Comparison of ENCODE assay signal across 1 mouse cellular context in the genomic region with DNA sequence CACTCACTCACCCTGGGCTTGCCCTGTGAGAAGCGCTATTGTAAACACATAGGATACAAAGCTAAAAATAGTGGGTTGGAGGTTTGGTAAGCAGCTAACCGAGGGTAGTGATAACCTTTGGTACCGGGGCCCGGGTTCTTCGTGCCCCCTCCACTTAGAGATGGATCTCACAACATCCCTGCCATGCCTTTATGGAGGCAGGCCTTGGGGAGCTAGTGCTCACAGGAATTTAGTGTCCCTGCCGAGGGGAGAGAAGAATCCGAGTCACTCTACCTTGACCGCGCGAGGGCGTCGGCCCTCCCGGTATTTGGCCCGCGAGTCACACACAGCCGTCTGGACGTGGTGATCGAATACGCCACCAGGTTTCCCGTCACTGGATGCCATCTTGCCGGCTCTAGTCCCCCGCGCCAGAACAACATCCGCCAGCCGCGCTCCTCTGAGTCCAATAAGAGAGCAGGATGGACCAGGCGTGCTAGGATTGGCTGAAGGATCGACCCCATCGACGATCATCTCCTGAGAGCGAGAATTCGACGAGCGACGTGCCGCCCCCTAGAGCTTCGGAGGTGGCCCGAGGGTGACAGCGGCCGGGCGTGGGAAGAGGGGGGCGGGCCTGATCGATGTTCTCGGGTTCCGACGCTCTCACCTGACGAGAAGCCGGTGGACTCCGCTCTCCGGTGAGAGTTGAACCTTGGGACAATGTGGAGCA.
TF ChIP-seq lines count a peak whose summit lies in the region.

A gene (plus strand): TSS at position 374 of the 706 bp plus-strand sequence.

TF ChIP-seq in MEL, 35 proteins besides CTCF, POLR2A, EP300 and RAD21 (continued from another document):
- TF ChIP-seq UBTF (IDR thresholded peaks at IDR 0.05; ENCODE audit: borderline replicate concordance, insufficient read depth, low read depth, low read length) (no peak), USF2 (IDR thresholded peaks at IDR 0.05; ENCODE audit: borderline replicate concordance in 1 of 2, insufficient read depth in 1 of 2, low read depth in 1 of 2, low read length in 2 of 2) (no peak), ZKSCAN1 (IDR thresholded peaks at IDR 0.05; ENCODE audit: low read depth, low read length) (no peak), BHLHE40 (IDR thresholded peaks at IDR 0.05; ENCODE audit: borderline replicate concordance, low read depth, low read length) (no peak), CHD2 (IDR thresholded peaks at IDR 0.05; ENCODE audit: low read length) (peak; percentile 43; the same call in 1 of the 2 replicates), MAZ (IDR thresholded peaks at IDR 0.05; ENCODE audit: low read depth, low read length) (peak; percentile 86; the same call in 1 of the 2 replicates), MAFK (IDR thresholded peaks at IDR 0.05; ENCODE audit: borderline replicate concordance, low read depth, low read length) (no peak), GABPA (IDR thresholded peaks at IDR 0.05; ENCODE audit: low read depth, low read length) (no peak), MEF2A (IDR thresholded peaks at IDR 0.05; ENCODE audit: extremely low read depth, insufficient replicate concordance, low read depth, low read length, poor library complexity, severe bottlenecking) (0 out of 2 replicates have a peak, but pooled peaks have one; percentile 11), MYC (IDR thresholded peaks at IDR 0.05; ENCODE audit: low read depth, low read length) (0 out of 2 replicates have a peak, but pooled peaks have one; percentile 45), NRF1 (IDR thresholded peaks at IDR 0.05; ENCODE audit: insufficient read depth, low read depth, low read length, poor library complexity, severe bottlenecking) (no peak; the same call in 1 of the 2 replicates), TCF12 (IDR thresholded peaks at IDR 0.05; ENCODE audit: low read depth, low read length) (no peak), MAX (IDR thresholded peaks at IDR 0.05; ENCODE audit: low read length) (peak; percentile 67), MYB (IDR thresholded peaks at IDR 0.05; ENCODE audit: low read depth, low read length) (no peak)
